Mouse (Mus musculus): ENCODE measurements around the gene Rimklb.

- TF ChIP-seq CTCF (IDR thresholded peaks at IDR 0.05) (no peak), EP300 (IDR thresholded peaks at IDR 0.05) (no peak)
These were observed 28.3 kb downstream of the Rimklb start for GRCm38 (mm10) chr6:122470240-122470639.

Measured in lung, postnatal 0 days (tissue).